Mouse (Mus musculus) NIH3T3 (cell line): ENCODE results near the gene Cxcl3.
"Not testable (repeated sequence)": the region's sequence is repeated elsewhere in the genome, so short reads cannot be mapped to it uniquely, and the experiment has no call there.

Source experiments
- DNase-seq: peaks from one replicate; pipeline ENCODE4 v3.0.0-alpha.2; 2012; ENCODE audit warnings: low read depth

Gene Cxcl3

DNA sequence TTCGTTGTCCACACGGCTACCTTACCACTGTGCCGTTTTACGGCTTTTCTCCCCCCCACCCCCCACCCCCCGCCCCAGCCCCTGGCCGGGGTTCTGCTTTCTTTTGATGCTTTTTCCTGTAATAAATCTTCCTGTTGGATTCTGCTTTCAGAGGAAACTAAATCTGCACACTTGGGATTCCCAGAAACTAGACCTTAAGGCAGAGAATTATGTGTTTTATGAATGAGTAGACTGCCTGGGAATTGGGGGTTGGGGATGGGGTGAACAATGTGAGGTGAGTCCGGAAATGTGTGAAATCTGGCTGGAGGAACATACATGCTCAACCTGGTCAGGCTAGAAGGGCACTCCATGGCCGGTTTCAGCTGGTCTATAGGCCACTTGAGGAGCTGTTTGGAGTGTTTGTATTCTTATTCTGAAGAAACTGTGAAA, 4.2 kb downstream of the Cxcl3 start:
- DNase-seq, result no peak

DNA sequence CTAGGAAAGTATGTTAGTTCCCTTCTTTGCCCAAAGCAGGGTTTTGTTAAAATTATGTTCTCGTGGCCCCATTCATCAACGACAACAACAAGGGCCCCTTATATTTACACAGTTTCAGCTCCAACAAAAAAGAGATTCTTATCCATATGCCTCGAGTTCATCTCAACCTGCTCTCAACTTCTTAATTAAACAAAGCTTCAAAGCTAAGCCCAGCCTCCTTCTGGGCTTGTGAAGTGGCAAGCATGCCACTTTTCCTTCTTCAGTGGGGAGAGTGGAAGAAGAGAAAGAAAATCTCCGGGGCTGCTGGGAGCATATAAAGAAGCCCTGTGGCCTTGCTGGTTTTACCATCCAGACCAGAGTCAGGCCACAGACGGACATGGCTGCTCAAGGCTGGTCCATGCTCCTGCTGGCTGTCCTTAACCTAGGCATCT, 8.3 kb downstream of the Cxcl3 start, which contains the start of gene Cxcl15:
Gene Cxcl15, plus strand, starts transcription at position 340 of the 431 bp plus-strand sequence.
- DNase-seq, result no peak

- DNase-seq, result not testable (repeated sequence)
Observed at GRCm38 (mm10) chr5:90795392-90795791, 9.5 kb downstream of the Cxcl3 start.

- DNase-seq, result no peak
Observed at GRCm38 (mm10) chr5:90804574-90804973, 18.7 kb downstream of the Cxcl3 start.

GRCm38 (mm10) chr5:90806050-90806449, 20.1 kb downstream of the Cxcl3 start:
- DNase-seq, result peak; percentile 70

DNA sequence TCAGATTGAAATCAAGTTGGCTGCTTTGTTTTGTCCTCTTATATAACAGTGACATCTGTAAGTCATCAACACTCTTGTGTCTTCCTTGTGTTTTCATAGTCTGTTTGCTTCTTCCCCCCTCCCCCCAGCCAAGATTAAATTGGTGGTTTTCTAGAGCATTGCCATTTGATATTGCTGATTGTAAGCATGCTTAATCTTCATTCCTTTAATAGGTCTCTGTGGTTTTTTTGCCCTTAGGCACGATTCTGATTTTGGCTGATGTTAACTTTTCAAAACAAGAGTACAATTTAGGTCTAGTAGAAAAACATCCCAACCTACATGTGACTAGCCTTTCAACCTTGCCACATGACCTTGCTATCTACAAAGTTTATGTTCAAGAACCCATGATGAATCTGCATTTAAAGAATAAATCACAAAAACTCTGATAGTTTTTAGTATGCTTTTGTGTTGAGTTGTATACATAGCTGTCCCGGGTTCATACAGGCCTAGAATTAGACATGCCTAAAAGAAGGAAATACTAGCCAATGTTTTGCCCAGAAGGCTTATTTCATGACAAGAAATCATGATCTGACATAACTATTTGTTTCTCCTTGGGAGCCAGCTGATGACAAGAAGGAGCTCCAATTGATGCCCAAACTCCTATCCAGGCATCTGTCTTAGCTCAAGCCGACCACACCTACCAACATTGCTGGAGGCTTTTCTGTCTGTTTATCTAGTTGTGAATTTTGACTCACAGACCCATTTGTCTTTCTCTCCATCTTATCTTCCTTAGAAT, 21.5 kb downstream of the Cxcl3 start:
- DNase-seq, result peak; percentile 78

- peak; percentile 78 for DNase-seq
Observed at GRCm38 (mm10) chr5:90819756-90820155, 33.9 kb downstream of the Cxcl3 start.

- peak; percentile 89 for DNase-seq
Observed at GRCm38 (mm10) chr5:90832145-90832767, 46.4 kb downstream of the Cxcl3 start.

DNA sequence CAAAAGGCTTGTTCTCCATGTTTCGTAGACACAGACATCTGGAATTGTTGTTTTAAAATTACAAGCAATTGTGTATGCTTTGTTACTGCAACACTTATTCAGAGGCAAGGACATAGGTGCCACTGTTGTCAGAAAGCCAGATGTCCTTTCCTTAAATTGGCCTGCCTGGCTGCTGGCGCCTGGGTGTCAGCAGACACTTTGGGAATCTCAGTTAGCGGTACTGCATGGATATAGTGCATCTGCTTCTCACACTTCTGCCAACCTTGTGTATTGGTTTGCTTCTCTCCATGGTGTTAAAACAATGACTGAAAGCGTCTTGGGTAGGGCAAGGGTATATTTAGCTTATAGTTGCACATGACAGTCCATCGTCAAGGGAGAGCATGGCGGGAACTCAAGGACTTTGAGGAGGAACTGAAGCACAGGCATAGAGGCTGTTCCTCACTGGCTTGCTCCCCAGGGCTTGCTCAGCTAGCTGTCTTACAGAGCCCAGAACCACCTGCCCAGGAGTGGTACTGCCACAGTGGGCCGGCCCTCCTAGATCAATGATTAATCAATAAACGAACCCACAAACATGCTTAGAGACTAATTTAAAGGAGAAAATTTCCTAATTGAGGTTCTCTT, 47.0 kb downstream of the Cxcl3 start:
- no peak for DNase-seq

DNA sequence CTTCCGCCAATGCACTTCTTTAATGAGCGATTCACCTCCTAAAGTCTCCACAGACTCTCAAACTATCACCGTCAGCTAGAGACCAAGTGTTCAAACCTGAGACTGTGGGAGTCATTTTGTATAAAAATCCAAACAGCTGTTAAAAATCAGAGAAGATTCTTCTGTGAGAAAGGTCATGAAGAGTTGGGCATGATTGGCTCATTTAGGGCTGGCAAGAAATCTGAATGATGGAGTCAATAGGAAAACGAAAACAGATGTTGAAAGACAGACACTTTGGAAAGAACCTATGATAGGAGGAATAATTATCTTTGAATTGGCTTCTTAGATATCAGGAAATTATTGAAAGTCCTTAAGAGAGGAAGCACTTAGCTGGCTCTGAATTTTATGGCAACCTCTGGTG, 48.5 kb downstream of the Cxcl3 start:
- DNase-seq, result peak; percentile 65

GRCm38 (mm10) chr5:90838582-90838981, 52.7 kb downstream of the Cxcl3 start:
- DNase-seq, result no peak
